Mouse (Mus musculus) T-helper 17 cell (primary cell): ENCODE results near the gene Vsig8.

Experiments
- in situ Hi-C, 2 experiments: fragments of 300-600 bp; cut with MboI, MseI; formaldehyde crosslinking; loops; 1 replicate in 1 of 2; 2 replicates in 1 of 2; pipeline ENCODE4 v1.15.1; 2025; ENCODE audit warnings: high pct_unique_total_duplicates in 2 of 2

The Vsig8 gene

DNA sequence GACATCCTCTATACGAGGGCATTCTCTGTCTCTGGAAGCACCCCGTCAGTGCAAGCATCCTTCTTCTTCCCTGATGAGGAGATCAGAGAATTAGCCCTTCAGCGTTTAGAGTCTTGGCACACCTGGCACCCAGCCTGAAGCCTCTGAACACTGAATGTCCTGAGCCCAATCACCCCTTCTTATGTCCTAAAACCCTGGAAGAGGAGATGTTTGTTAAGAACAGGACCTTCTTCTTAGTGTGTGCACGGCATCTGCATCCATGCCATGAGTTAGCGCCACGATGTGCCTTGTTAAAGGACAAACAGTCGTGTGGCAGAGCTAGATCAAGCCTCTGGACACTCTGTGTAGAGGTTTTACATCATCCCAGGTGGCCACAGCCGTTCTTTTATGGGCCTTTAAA is 26.7 kb downstream of the Vsig8 start:
- in situ Hi-C loops, result no loop called here

DNA sequence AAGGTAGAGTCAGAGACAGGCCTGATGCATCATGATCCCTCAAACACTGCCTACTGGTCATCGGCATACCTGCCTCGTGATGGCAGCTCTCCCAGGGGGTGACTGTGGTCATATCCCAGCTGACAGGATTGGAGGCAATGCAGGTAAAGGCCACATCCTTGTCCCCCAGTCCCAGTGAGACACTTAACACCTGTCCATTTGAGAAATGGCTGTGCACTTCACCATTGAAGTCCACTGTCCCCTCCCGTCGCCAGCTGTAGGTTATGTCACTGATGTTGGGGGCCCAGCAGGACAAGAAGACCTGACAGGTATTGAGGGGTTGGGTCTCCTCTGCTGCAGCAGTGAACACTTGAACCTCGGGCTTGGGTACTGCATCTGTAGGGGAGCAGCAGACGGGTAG is 28.5 kb downstream of the Vsig8 start:
- in situ Hi-C loops, result no loop called here

DNA sequence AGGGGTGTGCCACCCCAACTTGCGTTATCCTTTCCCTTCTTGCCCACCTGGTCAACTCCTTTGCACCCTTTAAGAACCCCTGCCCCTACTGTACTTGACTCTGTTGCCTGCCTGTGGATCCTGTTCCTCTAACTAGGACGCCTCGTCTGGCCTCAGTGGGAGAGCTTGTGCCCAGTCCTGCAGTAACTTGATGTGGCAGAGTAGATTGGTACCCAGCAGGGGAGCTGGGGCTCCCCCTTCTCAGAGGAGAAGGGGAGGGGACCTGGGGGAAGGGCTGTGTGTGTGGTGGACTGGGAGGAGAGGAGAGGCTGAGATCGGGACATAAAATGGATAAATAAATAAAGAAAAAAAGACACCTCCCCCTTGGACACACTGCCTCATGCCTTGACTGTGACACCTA is 29.3 kb downstream of the Vsig8 start:
- in situ Hi-C loops, result no loop called here

DNA sequence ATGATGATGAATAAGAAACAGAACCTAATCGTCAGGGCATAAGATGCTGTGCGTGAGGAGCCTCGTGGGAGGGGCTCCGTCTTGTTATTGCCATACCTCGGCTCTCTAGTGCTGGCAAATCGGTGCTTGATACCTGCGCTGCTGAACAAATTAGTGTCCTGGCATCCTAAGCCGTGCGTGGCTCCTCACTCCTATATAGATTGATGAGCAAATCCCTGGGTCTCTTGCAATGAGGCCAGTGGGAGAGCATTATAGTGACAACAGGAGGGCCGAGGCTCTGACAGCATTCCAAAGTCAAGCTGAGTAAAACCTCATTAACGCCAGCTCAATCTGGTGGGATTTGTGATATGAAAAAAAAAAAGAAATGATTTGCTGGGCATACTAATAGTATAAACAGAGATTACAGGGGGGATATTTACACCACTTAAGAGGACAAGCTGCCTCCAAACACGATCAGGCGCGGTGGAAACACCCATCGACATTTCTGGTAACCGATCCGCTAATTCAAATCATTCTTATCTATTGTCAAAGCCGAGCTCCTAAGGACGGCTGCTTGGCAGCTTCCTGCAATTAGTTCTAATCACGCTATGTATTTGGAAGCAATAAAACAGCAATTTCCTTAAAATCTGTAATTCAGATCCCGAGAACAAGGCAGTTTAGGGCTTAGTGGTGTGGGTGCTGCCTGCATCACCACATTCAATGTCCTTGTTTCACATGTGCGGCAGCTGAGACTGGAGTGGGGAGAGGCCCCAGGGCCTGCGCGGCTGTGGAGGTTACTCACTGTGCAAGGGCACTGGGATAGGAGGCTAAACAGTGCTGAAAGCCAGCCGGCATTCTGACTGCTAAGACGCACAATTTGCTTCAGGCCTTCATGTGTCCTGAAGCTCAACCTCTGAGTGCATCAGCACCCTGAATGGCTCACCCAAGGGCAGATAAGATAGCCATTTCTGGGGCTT is 30.2 kb downstream of the Vsig8 start:
- in situ Hi-C loops, result no loop called here

DNA sequence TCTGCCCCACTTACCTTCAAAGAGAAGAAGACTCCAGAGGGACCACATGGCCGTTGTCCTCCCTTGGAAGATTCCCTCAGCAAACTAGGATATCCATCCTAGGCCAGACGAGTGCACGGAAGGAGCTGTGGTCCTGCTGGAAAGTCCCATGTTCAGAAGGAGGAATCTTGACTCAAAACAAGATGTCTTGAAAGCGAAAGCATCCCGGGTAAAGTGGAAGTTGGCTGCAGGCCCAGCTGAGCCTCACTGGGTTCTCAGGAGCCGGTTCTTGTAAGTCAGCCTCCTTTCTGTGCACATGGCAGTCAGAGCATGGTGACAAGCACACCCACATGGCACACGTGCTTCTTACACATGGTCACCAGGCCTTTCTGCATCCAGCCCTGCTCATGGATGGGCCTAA is 34.6 kb downstream of the Vsig8 start, which contains the start of gene Slamf8:
Slamf8 (minus strand) TSS at position 184 of the 400 bp plus-strand sequence.
- in situ Hi-C loops, result no loop called here

DNA sequence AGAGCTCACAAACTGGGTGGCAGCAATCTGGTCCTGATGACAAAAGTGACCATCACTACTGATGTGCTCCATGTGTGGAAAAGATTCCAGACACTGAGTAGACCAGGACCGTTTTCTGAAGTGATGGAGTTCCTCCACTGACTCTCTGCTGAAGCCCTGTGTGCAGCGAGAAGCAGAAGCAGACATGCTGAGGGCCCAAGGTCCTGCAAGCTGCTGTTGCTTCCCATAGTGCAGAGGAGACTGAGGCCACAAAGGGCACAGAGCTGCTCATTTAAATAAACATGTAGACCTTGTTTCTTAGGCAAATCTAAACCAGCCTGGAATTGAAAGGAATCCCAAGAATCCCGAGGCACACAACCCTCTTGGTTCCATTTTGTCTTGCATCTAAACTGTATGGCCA is 37.6 kb downstream of the Vsig8 start:
- in situ Hi-C loops, result no loop called here

DNA sequence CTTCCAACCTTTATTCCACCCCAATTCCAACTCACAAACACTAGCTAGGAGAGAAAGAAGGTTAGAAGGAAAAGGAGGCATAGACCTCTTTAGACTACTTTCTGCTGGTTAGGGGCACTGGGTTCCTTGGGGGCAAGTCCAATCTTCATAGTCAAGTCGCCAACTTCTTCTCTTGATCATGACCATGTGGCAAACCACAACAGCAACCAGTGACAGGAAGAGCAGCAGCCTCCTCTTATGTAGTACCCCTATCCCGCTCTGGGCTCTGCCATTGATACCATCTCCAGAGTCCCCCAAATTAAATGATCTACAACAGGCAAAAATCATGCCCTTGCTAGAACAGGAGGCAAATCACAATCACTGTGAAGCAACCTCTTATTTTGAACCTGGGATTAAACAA is 38.2 kb downstream of the Vsig8 start:
- in situ Hi-C loops, result no loop called here

DNA sequence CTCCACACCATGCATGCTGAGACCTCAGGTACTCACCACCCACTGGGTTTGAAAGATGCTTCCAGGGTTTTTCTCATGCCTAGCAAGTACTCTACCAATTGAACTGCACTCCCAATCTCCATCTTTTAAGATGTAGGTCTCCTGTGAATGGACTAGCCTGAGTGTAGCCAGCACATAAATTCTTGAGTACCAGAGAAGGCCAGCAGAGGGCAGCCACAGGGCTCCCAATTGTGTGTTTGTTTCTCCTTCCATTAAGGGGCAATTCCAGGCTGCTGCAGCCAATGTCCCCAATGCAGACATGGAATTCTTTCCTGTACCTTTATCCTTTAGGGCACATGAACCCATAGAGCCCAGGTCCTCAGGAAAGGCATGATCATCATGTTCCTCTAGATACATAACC is 38.8 kb downstream of the Vsig8 start:
- in situ Hi-C loops, result no loop called here

DNA sequence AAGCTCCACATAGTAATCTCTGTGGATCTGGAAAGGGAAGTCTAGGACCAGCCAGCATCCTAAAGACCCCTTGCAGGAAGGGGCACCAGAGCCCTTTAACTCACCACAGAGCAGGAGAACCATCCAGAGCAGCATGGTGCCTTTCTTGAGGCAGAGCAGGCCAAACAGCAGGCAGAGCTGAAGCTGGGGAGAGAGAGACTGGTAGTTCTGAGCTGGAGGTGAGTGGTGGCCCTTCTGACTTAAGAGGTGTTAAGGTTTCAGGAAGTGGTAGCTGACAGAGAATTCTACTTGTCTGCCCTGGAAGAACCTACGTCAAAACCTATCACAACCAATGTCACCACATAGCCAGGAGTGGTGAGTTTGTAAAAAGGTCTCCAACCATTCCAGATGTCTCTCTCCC is 46.6 kb downstream of the Vsig8 start, which contains the start of gene Fcrl6:
Fcrl6 (minus strand) TSS at position 226 of the 400 bp plus-strand sequence.
- in situ Hi-C loops, result no loop called here

DNA sequence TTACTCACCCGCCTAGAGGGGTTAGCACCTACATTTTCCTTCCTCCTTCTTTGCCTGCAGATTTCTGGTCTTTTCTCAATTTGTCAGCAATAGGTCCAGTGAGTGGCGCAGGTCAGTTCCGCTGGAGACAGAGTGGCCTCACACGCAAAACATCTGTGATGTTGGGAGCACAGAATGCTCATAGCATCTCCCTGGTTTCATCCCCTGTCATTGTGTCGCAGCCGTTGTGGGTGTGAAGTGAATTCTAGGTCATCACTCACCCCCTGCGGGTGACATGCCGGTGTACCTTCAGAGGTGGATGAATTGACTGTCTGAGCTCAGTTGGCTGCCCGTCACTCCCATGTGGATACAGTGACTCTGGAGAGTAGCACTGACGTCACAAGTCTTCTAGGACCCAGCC is 55.6 kb downstream of the Vsig8 start:
- in situ Hi-C loops, result no loop called here

DNA sequence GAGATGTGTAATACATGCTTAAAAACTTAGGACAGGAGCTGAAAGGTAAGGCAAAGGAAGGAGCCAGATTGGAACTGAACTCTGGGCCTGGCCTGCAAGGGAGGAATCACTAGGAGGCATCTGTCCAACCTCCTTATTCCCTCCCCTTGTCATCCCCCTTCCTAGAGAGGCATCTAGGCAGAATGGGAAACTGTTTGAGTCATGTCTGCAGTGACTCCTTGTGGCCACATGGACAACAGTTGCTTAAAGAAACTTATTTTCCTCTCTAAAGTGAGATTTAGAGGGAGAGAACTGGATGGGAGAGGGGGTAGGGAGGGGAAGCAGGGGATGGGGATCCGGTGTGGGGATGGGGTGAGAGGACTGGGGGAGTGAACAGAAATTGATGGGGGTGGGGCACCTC is 57.0 kb downstream of the Vsig8 start:
- in situ Hi-C loops, result no loop called here
